Mouse (Mus musculus) retina, postnatal 7 days (tissue): ENCODE results near the gene Robo3.

Experiments
- DNase-seq: peaks from one replicate; pipeline ENCODE4 v3.0.0-alpha.2; 2012; ENCODE audit warnings: low read depth, low spot score

Gene Robo3

DNA sequence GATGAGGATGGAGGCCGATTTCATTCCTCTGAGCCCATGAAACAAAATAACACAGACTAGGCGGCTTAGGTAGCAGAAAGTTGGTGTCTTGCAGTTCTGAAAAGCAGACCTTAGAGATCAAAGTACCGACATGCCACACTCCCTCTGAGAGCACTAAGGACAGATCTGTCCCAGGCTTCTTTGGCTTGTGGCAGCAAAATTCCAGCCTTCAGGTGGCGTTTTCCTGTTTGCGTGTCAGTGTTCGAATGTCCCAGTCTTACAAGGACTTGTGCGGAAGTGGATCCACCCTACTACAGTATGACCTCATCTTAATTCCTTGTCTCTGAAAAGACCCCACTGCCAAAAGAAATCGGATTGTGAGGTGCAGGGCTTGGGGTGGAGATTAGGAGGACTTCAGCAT is 64.2 kb downstream of the Robo3 start:
- DNase-seq: no peak

DNA sequence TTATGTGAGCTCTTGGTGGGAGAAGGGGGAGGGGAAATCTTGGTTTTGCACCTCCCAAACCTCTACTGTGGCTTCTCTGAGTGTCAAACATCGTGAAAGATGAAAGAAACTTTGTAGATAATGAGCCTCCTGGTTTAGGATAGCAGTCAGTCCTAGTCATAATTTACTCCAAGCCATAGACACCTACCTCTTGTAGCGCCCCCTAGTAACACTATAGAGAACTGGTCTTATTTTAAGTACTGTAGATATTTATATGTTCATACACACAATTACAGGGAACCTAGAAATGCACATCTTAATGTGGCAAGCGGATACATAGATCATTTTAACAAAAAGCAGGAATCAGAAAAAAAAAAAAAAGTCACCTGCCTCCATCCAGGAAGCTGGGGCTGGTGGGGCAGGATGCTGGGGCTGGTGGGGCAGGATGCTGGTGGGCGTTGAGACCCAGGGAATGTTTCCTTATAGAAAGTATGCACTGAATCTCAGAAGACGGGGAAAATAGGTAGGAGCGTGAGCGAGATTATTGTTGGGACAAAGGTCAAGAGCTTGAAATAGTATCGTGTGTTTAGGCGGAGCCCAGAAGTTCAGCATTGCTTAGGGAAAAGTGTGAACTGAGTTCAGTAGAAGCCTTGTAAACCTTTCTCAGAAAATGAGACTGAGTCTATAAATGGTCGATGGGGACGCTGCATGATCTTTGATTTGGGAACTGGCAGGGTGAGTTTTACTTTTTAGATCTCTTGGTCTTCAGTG is 64.8 kb downstream of the Robo3 start:
- no peak for DNase-seq

DNA sequence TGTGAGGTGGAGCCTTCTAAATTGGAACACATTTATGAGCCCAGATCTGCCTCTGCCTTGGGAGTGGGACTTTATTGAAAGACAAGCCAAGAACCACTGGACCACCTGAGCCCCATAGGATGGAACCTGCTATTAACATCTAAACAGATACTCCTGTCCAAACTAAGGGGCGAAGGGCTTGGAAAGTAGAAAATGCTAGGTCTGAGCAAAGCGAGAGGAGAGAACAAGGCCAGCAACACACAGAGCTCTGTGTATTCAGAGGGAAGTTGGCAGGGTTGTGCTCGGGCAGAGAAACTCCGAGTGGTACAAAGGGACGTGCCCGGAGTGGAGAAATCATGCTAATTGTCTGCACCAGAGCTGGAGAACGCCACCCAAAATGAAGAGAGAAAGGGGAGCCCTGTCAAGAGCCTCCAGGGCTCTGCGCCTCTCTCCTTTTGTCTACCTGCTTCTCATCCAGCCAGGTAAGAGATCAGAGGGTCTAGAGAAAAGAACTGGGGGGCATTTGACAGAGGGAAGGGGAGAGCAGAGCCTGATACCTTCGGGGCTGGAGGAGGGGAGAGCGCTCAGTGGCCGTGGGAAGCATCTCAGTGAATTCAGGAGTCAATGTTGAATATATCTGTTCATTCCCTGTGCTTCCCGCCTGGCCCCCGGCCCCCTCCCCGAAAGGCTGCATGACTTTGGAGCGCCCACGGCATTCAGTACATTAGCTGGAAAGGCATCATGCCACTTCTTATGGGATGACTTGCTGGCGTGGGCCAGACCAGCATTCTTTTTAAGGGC is 65.6 kb downstream of the Robo3 start, which contains the start of gene Hepacam:
Gene Hepacam (plus strand): TSS at position 51 of the 780 bp plus-strand sequence.
- no peak for DNase-seq

DNA sequence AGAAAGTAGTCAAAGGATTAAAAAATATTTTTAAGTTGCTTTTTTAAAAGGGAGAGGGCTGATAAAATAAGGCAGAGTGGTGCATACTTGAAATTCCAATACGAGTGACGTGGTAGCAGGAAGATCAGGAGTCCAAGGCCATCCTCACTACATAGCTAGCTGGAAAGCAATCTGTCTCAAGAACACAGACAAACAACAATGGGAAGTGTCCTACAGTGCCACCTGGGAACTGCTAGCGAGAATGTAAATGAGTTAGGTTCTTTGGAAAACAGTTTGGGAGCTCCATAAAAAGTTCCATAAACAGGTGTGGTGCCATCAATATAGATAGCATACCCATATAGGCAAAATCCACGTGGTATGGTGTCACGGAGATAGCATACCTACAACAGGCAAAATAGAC is 67.3 kb downstream of the Robo3 start:
- no peak for DNase-seq
